Mouse (Mus musculus): Measurements from ENCODE around the gene Rgs13. TPM values are rescaled to one million over a fixed set of nuclear protein-coding genes. Genes with fewer than 3 reads are reported as not detected.

Rgs13 gene
- polyA plus RNA-seq, 1 experiment, result not detected

DNA sequence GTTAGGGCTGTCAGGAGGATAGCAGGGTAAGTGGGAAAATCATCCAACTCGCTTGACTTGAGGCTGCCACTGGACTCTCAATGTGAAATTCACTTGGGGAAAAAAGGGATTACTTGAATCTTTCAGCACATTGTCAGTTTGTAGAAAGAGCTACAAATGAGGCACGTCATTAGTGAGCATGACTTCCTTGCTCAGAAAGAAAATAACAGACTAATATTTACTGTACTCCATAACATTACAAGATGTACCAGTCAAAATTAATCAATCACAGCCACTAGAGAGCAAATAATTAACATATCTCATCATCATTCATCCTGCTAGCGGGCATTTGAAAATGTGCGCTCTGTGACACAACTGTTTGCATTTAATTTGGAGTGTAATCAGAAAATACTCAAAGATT lies 57.1 kb downstream of the Rgs13 start:
- Histone ChIP-seq H3K4me1 (ENCODE audit: control insufficient read depth, insufficient read depth, low read length) (no peaks in the 10 kb centered on the region), H3K27ac (ENCODE audit: insufficient read depth, low read depth, low read length) (no peak overlapping the region), H3K4me3 (ENCODE audit: insufficient read depth, low read depth, low read length) (no peak overlapping the region)
- TF ChIP-seq POLR2A (IDR thresholded peaks at IDR 0.05; ENCODE audit: insufficient read depth, low read depth, low read length), result no peak
- TF ChIP-seq CTCF (IDR thresholded peaks at IDR 0.05; ENCODE audit: insufficient read depth, low read depth, low read length), result no peak
- 86% methylated on average over 4 of the region's 4 CpGs for WGBS

DNA sequence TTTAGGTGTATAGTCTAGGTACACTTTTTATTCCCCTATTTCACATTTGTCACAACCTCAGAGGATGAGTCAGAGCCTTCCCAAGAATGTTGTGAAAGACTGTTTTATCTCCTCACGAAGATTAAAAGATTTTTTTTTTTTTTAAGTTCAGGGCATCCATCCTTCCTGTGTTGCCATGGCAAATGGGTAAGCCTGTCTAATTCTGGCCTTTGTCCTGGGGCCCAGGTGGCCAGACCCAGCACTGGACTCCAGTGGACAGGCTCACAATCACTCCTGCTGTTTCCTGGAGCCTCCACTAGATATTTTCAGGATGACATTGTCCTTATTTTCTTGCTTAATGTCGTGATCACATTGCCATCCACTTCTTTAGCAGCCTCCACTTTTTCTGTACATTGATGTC lies 57.7 kb downstream of the Rgs13 start:
- TF ChIP-seq POLR2A (IDR thresholded peaks at IDR 0.05; ENCODE audit: insufficient read depth, low read depth, low read length), result no peak
- TF ChIP-seq CTCF (IDR thresholded peaks at IDR 0.05; ENCODE audit: insufficient read depth, low read depth, low read length), result no peak
- Histone ChIP-seq H3K27ac (ENCODE audit: insufficient read depth, low read depth, low read length) (no peak overlapping the region), H3K4me1 (ENCODE audit: control insufficient read depth, insufficient read depth, low read length) (no peaks in the 10 kb centered on the region), H3K4me3 (ENCODE audit: insufficient read depth, low read depth, low read length) (no peak overlapping the region)
- 22% methylated on average over 2 of the region's 2 CpGs for WGBS

DNA sequence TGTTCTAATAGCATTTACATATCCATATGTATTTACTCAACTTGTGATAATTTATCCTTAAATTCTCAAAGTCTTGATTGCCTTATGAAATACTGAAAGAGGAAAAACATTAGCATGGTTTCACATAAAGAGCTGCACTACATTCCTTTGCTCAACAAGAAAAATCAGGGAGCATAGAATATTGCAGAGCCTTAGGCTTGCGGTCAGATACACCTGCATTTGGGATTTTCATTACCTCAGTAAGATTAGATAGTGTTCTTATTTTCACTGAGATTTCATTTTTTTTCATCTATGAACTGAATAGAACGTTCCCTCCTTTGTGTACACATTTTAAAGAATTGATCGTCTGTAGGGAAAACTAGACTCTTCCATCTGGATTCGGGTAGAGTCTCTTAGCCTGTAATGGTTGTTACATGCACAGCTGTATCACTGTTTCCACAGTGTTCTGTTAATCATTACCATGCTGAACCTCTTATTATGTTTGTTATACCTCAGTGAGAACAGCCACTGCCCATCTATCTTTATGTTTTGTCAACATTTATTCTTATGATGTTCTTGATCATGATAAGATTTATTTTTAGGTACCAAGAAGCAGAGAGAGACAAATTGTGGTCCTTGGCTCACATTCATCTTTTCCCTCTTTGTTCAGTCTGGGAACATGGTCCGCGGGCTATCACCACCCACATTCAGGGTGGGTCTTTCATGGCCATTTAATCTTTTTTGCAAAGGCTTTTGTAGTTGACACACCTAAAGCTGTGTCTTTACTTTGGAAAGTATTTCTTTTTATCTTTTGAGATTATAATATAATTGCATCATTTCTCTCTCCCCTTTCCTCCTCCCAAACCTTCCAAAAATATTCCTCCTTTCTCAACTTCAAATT lies 61.1 kb downstream of the Rgs13 start:
- Histone ChIP-seq H3K27ac (ENCODE audit: insufficient read depth, low read depth, low read length) (no peak overlapping the region), H3K4me3 (ENCODE audit: insufficient read depth, low read depth, low read length) (no peak overlapping the region), H3K4me1 (ENCODE audit: control insufficient read depth, insufficient read depth, low read length) (no peaks in the 10 kb centered on the region)
- WGBS, result 81% methylated on average over 6 of the region's 6 CpGs
- TF ChIP-seq CTCF (IDR thresholded peaks at IDR 0.05; ENCODE audit: insufficient read depth, low read depth, low read length) (no peak), POLR2A (IDR thresholded peaks at IDR 0.05; ENCODE audit: insufficient read depth, low read depth, low read length) (no peak)

DNA sequence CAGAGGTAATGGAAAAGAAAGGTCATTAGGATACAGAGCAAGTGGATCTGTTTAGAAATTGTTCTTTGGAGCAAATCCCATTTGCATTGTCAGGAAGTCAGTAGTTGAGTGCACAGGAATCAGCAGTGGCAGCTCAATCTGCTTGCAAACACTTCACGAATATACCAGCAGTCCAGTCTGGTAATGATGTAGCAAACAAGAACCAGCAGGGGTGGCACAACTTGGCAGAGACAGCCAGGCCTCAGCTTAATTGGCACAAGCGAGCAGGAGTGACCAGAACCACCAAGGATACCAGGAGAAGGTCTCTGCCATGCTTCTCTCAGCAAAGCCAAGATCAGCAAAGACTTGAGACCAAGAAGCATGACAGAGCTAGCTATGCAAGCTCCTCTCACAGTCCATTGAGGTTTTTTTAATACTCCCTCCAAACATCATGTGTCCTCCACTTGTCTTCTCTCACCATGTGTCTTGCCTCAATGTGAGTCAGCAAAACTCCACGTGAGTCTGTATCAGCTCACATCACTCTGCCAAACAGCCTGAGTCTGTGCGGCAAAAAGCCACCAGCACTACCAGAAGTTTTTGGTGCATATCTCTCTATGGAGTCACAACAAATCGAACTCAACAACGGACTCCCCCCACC lies 63.6 kb downstream of the Rgs13 start:
- Histone ChIP-seq H3K4me1 (ENCODE audit: control insufficient read depth, insufficient read depth, low read length) (no peaks in the 10 kb centered on the region), H3K4me3 (ENCODE audit: insufficient read depth, low read depth, low read length) (no peak overlapping the region), H3K27ac (ENCODE audit: insufficient read depth, low read depth, low read length) (no peak overlapping the region)
- no peak for TF ChIP-seq CTCF (IDR thresholded peaks at IDR 0.05; ENCODE audit: insufficient read depth, low read depth, low read length)
- TF ChIP-seq POLR2A (IDR thresholded peaks at IDR 0.05; ENCODE audit: insufficient read depth, low read depth, low read length), result no peak
- 72% methylated on average over 6 of the region's 6 CpGs for WGBS

DNA sequence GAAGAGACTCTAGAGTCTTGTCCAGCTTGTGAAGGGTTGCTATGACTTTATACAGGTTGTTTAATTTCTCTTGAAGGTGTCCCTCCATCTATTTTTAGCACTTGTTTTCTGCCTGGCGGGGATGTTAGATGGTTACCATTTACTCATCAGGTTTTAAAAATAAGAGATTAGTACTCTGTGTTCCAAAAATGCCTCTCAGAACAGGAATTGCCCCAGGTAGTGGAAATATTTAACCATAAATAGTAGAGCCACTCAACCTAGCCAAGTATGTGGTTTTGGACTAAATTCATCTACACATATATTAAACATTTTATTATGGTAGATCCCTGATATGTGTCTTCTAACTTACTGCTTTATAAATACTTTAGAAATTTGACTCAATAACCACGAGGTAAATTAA lies 64.2 kb downstream of the Rgs13 start:
- no peak for TF ChIP-seq POLR2A (IDR thresholded peaks at IDR 0.05; ENCODE audit: insufficient read depth, low read depth, low read length)
- no peak for TF ChIP-seq CTCF (IDR thresholded peaks at IDR 0.05; ENCODE audit: insufficient read depth, low read depth, low read length)
- Histone ChIP-seq H3K4me3 (ENCODE audit: insufficient read depth, low read depth, low read length) (no peak overlapping the region), H3K4me1 (ENCODE audit: control insufficient read depth, insufficient read depth, low read length) (no peaks in the 10 kb centered on the region), H3K27ac (ENCODE audit: insufficient read depth, low read depth, low read length) (no peak overlapping the region)
- WGBS, result 63% methylated on average over 2 of the region's 2 CpGs

DNA sequence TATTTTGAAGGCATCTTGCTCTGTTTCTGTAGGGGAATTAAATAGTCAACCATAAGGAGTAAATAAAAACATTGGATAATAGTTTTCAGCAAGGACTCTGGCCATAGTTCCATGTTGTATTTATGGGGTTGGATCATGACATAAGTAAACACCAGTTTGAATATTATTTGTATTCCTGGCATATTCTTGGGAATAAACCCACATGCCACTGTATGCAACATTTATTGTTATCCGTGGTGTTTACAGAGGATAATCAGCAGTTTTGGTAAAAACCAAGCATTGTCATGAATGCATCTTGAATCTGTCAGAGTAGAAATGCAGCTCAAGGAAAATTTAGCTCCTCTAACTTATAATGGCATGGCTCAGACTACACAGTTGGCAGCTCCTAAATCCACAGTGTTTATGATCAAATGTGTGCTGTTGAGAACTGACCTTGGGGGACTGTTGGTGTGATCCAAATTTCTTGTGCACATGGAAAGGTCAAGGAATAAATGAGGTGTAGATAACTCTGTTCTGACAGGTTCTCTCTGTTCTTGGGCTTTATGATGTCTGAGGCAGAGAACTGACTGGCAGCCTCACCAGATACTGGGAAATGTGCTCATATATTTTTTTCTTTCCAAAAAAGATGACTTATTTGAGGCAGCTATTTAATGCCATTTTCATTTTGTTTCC lies 78.4 kb downstream of the Rgs13 start:
- H3K27ac ChIP-seq (ENCODE audit: insufficient read depth, low read depth, low read length), result no peak overlapping the region
- H3K4me3 ChIP-seq (ENCODE audit: insufficient read depth, low read depth, low read length), result no peak overlapping the region
- no peaks in the 10 kb centered on the region for H3K4me1 ChIP-seq (ENCODE audit: control insufficient read depth, insufficient read depth, low read length)
- TF ChIP-seq CTCF (IDR thresholded peaks at IDR 0.05; ENCODE audit: insufficient read depth, low read depth, low read length) (no peak), POLR2A (IDR thresholded peaks at IDR 0.05; ENCODE audit: insufficient read depth, low read depth, low read length) (no peak)
- WGBS, result 42% methylated on average over 1 of the region's 1 CpGs

DNA sequence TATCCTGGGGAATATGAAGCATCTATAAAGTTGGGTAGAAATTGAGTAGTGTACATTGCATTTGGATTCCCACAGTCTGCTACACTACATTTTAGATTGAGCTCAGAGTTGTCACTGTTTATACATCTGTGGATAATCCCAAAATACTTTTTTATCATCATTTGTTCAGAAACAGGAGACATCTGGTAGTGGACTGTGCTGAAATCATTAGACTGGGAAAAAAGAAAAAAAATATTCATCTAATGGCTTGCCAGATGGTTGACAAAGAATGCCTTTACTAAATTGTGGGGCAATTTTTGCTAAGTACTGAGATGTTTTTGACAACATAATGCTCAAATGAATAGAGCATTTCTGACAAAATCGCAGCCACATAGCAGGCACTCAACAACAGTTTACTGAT lies 86.8 kb downstream of the Rgs13 start:
- Histone ChIP-seq H3K27ac (ENCODE audit: insufficient read depth, low read depth, low read length) (no peak overlapping the region), H3K4me1 (ENCODE audit: control insufficient read depth, insufficient read depth, low read length) (no peaks in the 10 kb centered on the region), H3K4me3 (ENCODE audit: insufficient read depth, low read depth, low read length) (no peak overlapping the region)
- TF ChIP-seq CTCF (IDR thresholded peaks at IDR 0.05; ENCODE audit: insufficient read depth, low read depth, low read length), result no peak
- TF ChIP-seq POLR2A (IDR thresholded peaks at IDR 0.05; ENCODE audit: insufficient read depth, low read depth, low read length), result no peak
- 58% methylated on average over 1 of the region's 1 CpGs for WGBS

Other genes starting within 250 kb of the Rgs13 start
- not detected in 2 replicates for gene Rgs2, start 173.2 kb downstream of the Rgs13 start, polyA plus RNA-seq (2012; ENCODE audit: insufficient read depth, insufficient read length, low replicate concordance, missing spikeins)
- not detected in 2 replicates for gene Rgs1, start 71.9 kb upstream of the Rgs13 start, polyA plus RNA-seq (2012; ENCODE audit: insufficient read depth, insufficient read length, low replicate concordance, missing spikeins)